Mouse (Mus musculus) intestine, embryonic 14.5 days (tissue): ENCODE data around the gene Ankrd13a. TPM values are rescaled to one million over a fixed set of nuclear protein-coding genes. Genes with fewer than 3 reads are reported as not detected.
A peak's percentile ranks its signal among the peaks of the same experiment; 100 is the strongest.

ENCODE experiments used
- ATAC-seq: fragments of 200-750 bp; cut with Nextera tagmentation; replicated peaks from 2 replicates; pipeline ENCODE4 v1.8.0; 2017; ENCODE audit warnings: low read depth, moderate number of reproducible peaks, moderate TSS enrichment, moderate library complexity; ENCODE audit not compliant: low FRiP score, low TSS enrichment
- DNase-seq: peaks from one replicate; pipeline ENCODE4 v3.0.0-alpha.2; 2018; ENCODE audit warnings: low spot score
- H3K27ac ChIP-seq: fragments of 300-500 bp; sonication (generic); 2 replicates; pipeline ENCODE4 v1.5.1; 2014; ENCODE audit warnings: low read depth, mild to moderate bottlenecking, control low read depth
- H3K27me3 ChIP-seq: fragments of 300-500 bp; sonication (generic); replicated peaks from 2 replicates; pipeline ENCODE4 v1.6.1; 2014; ENCODE audit warnings: low read length, control low read depth; ENCODE audit not compliant: control insufficient read depth, insufficient read depth
- H3K36me3 ChIP-seq: fragments of 300-500 bp; sonication (generic); 2 replicates; pipeline ENCODE4 v1.6.1; 2014; ENCODE audit warnings: low read length, control low read depth; ENCODE audit not compliant: control insufficient read depth, insufficient read depth
- H3K4me1 ChIP-seq: fragments of 300-500 bp; sonication (generic); replicated peaks from 2 replicates; pipeline ENCODE4 v1.6.1; 2014; ENCODE audit warnings: low read length, control low read depth, mixed read lengths; ENCODE audit not compliant: control insufficient read depth, insufficient read depth
- H3K4me2 ChIP-seq: fragments of 300-500 bp; sonication (generic); 2 replicates; pipeline ENCODE4 v1.6.1; 2014; ENCODE audit warnings: low read length
- H3K4me3 ChIP-seq: fragments of 300-500 bp; sonication (generic); 2 replicates; pipeline ENCODE4 v1.5.1; 2014; ENCODE audit warnings: low read depth, low read length, control low read depth, mixed read lengths
- H3K9ac ChIP-seq: fragments of 300-500 bp; sonication (generic); 2 replicates; pipeline ENCODE4 v1.6.1; 2014; ENCODE audit warnings: mild to moderate bottlenecking, low read length
- H3K9me3 ChIP-seq: fragments of 300-500 bp; sonication (generic); 2 replicates; pipeline ENCODE4 v1.6.1; 2016; ENCODE audit warnings: low read length, control low read depth; ENCODE audit not compliant: control insufficient read depth
- WGBS: fragments of 180-500 bp; shearing (Covaris S2); extraction: QIAGEN DNeasy Blood & Tissue Kit; methylation state at CpG from one replicate; pipeline ENCODE4 v1.1.7; 2014; 5-methylcytosine and 5-hydroxymethylcytosine counted together
- polyA plus RNA-seq: library from polyadenylated mRNA; unstranded; fragments of >200 nt; fragmentation: Nextera tagmentation; extraction: Ambion mirVana; gene quantifications from 2 replicates; pipeline ENCODE4 v1.2.1, GENCODE M21; 2014

Gene Ankrd13a
- polyA plus RNA-seq, 1 experiment from 2014 or later: 65.4 TPM

GRCm38 (mm10) chr5:114783405-114784163 is 9.1 kb downstream of the Ankrd13a start:
- peaks cover 23% of the 10 kb centered on the region for H3K36me3 ChIP-seq
- no peak overlapping the region for H3K4me2 ChIP-seq
- H3K9me3 ChIP-seq: no peaks in the 10 kb centered on the region
- H3K4me3 ChIP-seq: no peak overlapping the region
- H3K9ac ChIP-seq: no peak overlapping the region
- no peaks in the 10 kb centered on the region for H3K27me3 ChIP-seq
- no peaks in the 10 kb centered on the region for H3K4me1 ChIP-seq
- no peak for DNase-seq
- 92% methylated on average over 12 of the region's 12 CpGs for WGBS
- no peak overlapping the region for H3K27ac ChIP-seq
- no peak for ATAC-seq

GRCm38 (mm10) chr5:114784622-114785165 is 10.2 kb downstream of the Ankrd13a start:
- Histone ChIP-seq H3K4me2 (no peak overlapping the region), H3K4me1 (no peaks in the 10 kb centered on the region), H3K27ac (no peak overlapping the region; the same call in 1 of the 2 replicates), H3K27me3 (no peaks in the 10 kb centered on the region), H3K4me3 (no peak overlapping the region), H3K36me3 (peaks cover 23% of the 10 kb centered on the region), H3K9ac (no peak overlapping the region), H3K9me3 (no peaks in the 10 kb centered on the region)
- WGBS: 73% methylated on average over 16 of the region's 16 CpGs
- DNase-seq: no peak
- no peak for ATAC-seq

DNA sequence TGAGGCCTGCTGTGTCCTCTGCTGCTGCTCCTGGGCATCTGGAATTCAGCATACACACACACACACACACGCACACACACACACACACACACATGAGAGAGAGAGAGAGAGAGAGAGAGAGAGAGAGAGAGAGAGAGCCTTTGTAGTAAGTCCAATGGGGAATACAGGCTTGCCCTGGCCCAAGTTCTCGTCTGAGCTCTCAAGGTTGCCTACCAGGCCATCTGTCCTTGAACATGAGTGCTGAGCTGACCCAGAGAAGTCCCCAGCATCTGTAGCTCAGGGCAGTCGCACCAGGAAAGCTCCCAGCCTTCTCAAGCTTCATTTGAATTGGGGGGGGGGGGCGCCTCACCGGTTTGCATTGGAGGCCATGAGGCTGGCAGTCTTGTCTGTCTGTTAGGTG is 10.7 kb downstream of the Ankrd13a start:
- no peak overlapping the region; the same call in 1 of the 2 replicates for H3K27ac ChIP-seq
- no peaks in the 10 kb centered on the region for H3K27me3 ChIP-seq
- H3K4me1 ChIP-seq: no peaks in the 10 kb centered on the region
- H3K9me3 ChIP-seq: no peaks in the 10 kb centered on the region
- no peak overlapping the region for H3K9ac ChIP-seq
- ATAC-seq (no peak), DNase-seq (no peak)
- whole genome bisulfite sequencing: 66% methylated on average over 5 of the region's 5 CpGs
- H3K4me2 ChIP-seq: no peak overlapping the region
- peaks cover 23% of the 10 kb centered on the region for H3K36me3 ChIP-seq
- no peak overlapping the region for H3K4me3 ChIP-seq

DNA sequence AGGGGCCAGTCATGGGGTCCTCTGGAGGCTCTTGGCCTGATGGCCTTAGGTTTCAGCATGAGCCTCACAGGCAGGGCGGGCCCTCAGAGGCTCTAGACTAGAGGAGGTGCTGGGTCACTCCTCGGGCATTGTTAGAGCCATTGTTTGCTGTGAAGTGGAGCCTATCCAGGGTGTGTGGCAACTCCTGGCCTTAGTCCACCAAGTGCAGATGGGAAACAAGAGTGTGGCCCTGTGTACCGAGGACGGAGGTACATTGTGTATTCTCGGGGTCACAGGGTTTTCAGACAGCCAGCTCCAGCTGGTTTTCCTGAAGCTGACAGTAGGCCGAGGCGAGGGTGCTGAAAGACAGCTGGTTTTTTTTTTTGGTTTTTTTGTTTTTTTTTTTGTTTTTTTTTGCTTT is 18.8 kb downstream of the Ankrd13a start:
- DNase-seq (no peak), ATAC-seq (no peak)
- Histone ChIP-seq H3K4me1 (peaks cover 15% of the 10 kb centered on the region; the same call in 1 of the 2 replicates), H3K9ac (no peak overlapping the region), H3K4me2 (no peak overlapping the region), H3K4me3 (no peak overlapping the region), H3K36me3 (peaks cover 32% of the 10 kb centered on the region), H3K9me3 (no peaks in the 10 kb centered on the region), H3K27me3 (no peaks in the 10 kb centered on the region), H3K27ac (no peak overlapping the region)
- 74% methylated on average over 7 of the region's 7 CpGs for WGBS

DNA sequence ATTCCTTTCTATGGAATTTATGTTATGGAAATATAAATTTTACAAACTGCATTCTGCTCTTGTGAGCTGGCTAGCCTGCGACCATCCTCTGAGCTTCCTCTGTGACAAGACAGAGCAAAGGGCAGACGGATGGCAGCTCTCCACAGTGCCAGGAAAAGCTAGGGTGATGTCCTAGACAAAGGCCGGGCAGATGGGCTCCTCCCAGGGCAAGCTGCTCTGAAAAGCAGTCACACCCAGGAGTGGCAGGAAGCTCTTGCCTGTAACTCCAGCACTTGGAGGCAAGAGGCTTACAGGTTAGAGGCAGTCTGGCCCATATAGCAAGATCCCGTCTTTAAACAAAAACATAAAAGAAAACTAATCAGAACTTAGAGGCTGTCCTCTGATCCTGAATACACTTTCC is 20.1 kb downstream of the Ankrd13a start:
- H3K9ac ChIP-seq: no peak overlapping the region

GRCm38 (mm10) chr5:114795231-114795630 is 20.8 kb downstream of the Ankrd13a start:
- DNase-seq: no peak
- Histone ChIP-seq H3K27ac (no peak overlapping the region), H3K27me3 (no peaks in the 10 kb centered on the region), H3K36me3 (peaks cover 48% of the 10 kb centered on the region), H3K4me2 (no peak overlapping the region), H3K9me3 (no peaks in the 10 kb centered on the region), H3K4me1 (peaks cover 15% of the 10 kb centered on the region; the same call in 1 of the 2 replicates), H3K9ac (no peak overlapping the region), H3K4me3 (no peak overlapping the region)
- no peak for ATAC-seq
- 51% methylated on average over 9 of the region's 9 CpGs for WGBS

More for the DNA sequence above, 20.1 kb downstream of the Ankrd13a start:
- H3K4me2 ChIP-seq: no peak overlapping the region
- H3K27ac ChIP-seq: no peak overlapping the region
- ATAC-seq (no peak), DNase-seq (no peak)
- peaks cover 42% of the 10 kb centered on the region for H3K36me3 ChIP-seq
- H3K9me3 ChIP-seq: no peaks in the 10 kb centered on the region
- H3K4me3 ChIP-seq: no peak overlapping the region
- H3K4me1 ChIP-seq: peaks cover 15% of the 10 kb centered on the region; the same call in 1 of the 2 replicates
- H3K27me3 ChIP-seq: no peaks in the 10 kb centered on the region
- WGBS: 68% methylated on average over 4 of the region's 4 CpGs

DNA sequence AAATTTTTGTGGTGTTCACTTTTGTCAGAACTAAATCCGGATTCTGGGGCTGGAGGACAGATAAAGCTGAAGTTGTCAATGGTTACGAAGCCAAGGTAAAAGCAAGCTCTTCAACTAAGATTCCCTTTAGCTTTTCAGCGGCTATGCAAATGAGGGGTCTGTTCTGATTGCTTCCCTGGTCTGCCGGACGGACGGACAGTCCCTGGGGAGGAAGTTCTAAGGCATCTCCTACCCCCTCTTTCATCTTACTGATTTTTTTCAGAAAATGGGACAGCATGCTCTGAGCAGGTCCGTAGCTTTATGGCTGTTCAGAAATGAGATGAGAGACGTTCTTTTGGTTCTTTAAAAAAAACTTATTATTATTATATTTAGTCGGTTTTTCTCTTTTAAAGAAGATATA is 21.2 kb downstream of the Ankrd13a start:
- Histone ChIP-seq H3K27me3 (no peaks in the 10 kb centered on the region), H3K4me1 (peaks cover 15% of the 10 kb centered on the region; the same call in 1 of the 2 replicates), H3K4me2 (no peak overlapping the region), H3K27ac (no peak overlapping the region), H3K4me3 (no peak overlapping the region), H3K9ac (no peak overlapping the region), H3K9me3 (no peaks in the 10 kb centered on the region), H3K36me3 (peaks cover 52% of the 10 kb centered on the region)
- ATAC-seq (no peak), DNase-seq (no peak)
- 74% methylated on average over 9 of the region's 9 CpGs for WGBS

DNA sequence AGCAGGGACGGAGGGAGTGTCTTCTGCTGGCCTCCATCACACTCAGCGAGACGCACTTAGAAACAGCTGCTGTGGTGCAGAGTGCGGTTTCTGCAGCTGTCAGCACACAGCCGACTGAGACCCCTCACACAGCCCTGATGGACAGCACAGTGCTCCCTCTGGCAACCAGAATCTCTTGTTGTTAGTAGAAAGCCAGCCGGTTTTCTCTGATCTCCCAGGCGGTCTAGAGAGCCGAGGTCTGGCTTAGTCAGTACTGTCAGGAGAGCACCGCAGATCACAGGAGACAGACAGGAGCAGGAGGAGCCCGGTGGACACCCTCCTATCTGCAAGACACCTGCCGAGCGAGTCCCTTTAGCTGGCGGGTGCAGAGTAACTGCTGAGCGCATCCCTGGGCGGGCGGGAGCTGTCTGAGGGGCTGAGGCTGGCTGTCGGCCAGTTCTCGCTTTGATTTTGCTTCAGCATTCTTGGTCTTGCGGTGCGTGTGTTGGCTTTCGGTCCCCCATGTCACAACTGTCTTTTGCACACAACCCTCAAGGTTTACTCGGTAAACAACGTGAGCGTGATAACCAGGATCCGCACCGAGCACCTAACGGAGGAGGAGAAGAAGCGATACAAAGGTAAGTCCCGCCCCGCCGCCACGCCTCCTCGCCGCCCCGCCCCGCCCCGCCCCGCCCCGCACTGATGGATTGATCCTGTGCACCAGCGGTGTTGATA is 22.0 kb downstream of the Ankrd13a start:
- Histone ChIP-seq H3K4me2 (peak overlapping the region; percentile 61), H3K9me3 (no peaks in the 10 kb centered on the region), H3K9ac (no peak overlapping the region), H3K4me1 (peaks cover 17% of the 10 kb centered on the region; the same call in 1 of the 2 replicates), H3K4me3 (peak overlapping the region; percentile 21), H3K27me3 (no peaks in the 10 kb centered on the region), H3K27ac (no peak overlapping the region), H3K36me3 (peaks cover 50% of the 10 kb centered on the region)
- 5% methylated on average over 40 of the region's 40 CpGs for WGBS
- DNase-seq (peak; percentile 72), ATAC-seq (0 out of 2 replicates have a peak, but pooled peaks have one; percentile 48)
